Mouse (Mus musculus): ENCODE measurements around the gene Acp7. TPM values are rescaled to one million over a fixed set of nuclear protein-coding genes. Genes with fewer than 3 reads are reported as not detected.

Acp7 gene
- total RNA-seq, 2 experiments from 2014 or later, result not detected

DNA sequence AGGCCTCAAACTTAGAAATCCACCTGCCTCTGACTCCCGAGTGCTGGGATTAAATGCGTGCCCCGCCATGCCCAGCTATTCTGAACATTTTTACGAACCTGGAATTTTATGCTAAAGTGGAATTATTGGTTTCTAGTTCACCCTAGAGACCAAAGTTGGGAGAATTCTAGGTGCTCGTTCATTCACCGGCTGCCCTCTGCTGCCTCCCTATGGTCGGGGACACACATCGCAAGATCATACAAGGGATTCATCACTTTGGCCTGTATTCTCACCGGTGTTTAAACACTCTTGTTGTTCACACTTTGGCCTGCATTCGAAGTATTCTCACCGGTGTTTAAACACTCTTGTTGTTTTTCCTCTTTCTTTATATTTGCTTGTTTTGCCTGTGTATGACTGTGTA lies 30.1 kb downstream of the Acp7 start:
- peak; percentile 35 for DNase-seq

DNA sequence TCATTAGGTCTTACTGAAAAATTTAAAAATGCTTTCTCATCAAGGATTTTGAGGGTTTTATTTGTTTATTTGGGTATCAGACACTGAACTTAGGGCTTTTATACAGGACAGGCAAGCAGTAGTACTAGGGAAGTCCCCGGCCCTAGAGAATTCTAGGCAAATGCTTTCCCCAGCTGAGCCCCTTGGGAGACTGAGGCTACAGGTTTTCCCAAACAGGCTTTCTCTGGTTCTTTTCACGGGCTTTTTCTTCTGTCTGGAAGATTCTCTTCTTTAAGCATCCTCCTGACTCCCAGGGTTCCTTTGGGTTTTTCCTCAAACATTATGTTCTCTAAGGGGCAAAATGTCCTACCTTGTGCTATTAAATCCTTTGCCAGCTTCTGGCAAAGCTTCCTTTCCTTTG lies 32.2 kb downstream of the Acp7 start:
- no peak for DNase-seq

- peak; percentile 99 for DNase-seq
Measured at GRCm38 (mm10) chr7:28597642-28598446, 33.3 kb downstream of the Acp7 start, which contains the start of the genes Samd4b and Pak4. Gene Samd4b (minus strand): TSS chr7:28598144. Gene Pak4 (minus strand): TSS chr7:28598185.

DNA sequence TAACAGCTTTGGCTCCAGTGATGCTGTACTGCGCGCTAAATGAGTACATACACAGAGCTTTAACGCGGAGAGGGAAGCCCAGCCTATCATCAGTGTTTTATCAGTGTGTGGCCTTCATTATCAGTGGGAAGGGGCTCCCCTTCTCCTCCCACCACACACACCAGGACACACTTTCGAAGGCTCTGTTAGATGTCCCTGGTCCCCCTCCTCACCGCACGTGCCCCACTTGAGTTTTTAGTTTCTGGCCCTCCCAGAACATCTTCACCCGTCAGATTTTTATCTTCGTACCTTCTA lies 33.9 kb downstream of the Acp7 start:
- no peak for DNase-seq

DNA sequence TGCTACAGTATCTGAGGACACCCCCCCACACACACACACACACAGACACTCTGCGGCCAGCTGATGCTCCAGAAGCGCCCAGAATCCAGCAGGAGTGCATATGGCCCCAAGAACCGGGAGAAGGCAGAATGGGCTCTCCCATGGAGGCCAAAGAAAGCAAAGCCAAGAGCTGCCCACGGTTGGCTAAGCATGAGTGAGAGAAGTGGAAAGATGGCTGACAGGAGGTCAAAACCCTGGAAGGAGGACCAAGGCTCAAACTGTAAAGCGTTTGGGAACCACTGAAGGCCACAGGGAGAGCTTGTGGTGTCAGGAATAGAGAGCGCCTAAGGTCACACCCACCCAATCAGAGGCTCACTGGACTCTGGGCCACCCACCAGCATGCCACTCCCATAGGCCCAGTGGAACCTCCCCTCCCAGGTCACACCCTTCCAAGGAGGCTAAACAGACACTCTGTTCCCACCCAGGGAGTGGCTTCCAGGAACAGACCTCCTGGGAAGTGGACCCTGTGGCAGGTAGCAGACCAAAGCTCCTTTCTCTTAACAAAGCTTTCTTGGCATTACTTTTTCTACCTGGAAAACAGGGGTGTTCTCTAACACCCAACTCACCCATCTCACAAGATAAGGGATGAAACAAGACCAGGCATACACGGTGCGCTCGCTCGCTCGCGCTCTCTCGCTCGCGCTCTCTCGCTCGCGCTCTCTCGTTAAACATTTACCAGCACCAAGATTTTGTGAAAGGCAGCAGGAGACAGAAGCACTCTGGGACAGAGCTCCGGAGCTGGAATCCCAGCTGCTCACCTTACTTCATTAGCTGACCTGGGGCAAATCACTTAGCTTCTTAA lies 34.5 kb downstream of the Acp7 start:
- DNase-seq, result peak; percentile 28

- no peak for DNase-seq
Measured at GRCm38 (mm10) chr7:28595751-28596435, 35.2 kb downstream of the Acp7 start.

DNA sequence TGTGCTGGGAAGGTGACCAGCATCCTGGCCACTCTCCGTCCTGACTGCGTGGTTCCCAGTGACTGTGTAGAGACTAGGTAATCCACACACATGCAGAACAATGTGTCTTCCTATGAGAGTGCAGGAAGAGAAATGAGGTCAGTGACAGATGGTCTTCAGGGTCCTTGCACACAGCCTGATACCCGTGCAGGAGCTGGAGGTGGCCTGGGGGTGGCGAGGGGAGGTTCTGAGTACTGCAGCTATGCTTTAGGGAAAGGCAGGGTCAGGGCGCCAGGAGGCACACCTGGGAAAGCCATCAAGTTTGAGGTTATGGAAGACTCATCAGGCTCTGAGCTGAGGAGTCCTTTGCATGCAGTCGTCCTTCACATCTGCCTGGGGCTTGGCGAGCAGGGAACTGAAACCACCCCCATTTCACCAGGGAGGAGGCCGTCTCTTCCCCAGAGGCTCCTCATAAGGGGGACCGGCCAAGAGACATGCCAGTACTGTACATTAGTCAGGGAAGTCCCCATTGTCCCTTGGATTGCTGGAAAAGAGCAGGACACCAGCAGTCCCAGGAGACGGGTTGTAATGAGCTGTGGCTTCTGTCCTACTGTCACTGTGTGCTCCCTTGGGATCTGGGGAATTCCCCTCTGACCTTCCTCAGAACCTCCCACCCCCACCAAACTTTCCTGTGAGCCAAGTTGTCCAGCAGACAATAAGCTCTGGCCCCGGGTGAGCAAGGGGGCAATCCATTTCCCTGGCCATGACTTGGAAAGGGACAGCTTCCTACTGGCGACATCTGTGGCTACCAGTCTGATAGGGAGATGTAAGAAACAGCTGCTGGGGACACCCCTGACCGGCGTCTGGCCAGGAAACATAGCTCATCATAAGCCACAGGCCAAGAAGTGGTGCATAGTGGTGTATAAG lies 37.7 kb downstream of the Acp7 start:
- peak; percentile 64 for DNase-seq

DNA sequence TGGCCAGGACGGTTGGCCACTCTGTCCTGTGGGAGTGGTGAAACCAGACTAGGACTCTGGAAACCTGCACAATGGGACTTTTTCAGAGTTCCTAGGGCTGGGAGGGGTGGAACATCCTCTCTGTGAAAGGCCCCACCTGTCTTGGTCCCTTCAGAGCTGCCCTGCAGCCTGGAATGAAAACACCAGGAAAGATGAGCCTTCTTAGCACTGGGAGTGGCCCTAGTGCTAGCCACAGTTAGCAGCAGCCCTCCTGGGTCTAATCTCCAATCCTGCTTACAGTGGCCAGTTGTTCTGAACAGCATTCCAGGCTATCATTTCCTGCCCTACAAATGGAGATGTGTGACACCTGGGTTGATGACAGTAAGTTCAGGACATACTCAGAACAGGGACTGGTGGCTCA lies 39.3 kb downstream of the Acp7 start:
- no peak for DNase-seq

- peak; percentile 34 for DNase-seq
Measured at GRCm38 (mm10) chr7:28587644-28588043, 43.5 kb downstream of the Acp7 start.

GRCm38 (mm10) chr7:28586663-28587411 lies 44.3 kb downstream of the Acp7 start:
- DNase-seq, result no peak

DNA sequence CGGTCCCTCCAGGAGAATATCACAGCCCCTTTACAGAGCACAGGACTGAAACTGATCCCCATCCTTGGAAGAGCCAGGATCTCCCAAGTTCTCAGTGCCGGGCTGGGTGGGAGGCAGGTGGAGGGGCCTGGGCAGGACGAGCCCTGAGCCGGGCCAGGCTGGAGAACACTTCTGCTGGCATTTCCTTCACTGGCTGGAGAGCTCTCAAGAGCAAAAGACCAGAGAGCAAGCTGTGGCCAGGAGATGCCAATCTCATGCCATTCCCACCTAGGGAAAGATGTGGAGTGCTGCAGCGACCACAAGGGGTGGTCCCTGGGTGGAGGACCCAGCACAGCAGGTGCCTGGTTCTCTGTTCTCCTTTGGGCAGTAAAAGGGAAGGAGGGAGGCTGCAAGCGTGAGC lies 46.1 kb downstream of the Acp7 start:
- no peak for DNase-seq

GRCm38 (mm10) chr7:28584468-28584867 lies 46.7 kb downstream of the Acp7 start:
- DNase-seq, result no peak

GRCm38 (mm10) chr7:28583570-28584344 lies 47.4 kb downstream of the Acp7 start:
- no peak for DNase-seq

- DNase-seq, result no peak
Measured at GRCm38 (mm10) chr7:28582841-28583240, 48.3 kb downstream of the Acp7 start.

- DNase-seq, result no peak
Measured at GRCm38 (mm10) chr7:28581721-28582120, 49.4 kb downstream of the Acp7 start.

GRCm38 (mm10) chr7:28579826-28580225 lies 51.3 kb downstream of the Acp7 start:
- no peak for DNase-seq

- no peak for DNase-seq
Measured at GRCm38 (mm10) chr7:28578543-28579053, 52.5 kb downstream of the Acp7 start.

DNA sequence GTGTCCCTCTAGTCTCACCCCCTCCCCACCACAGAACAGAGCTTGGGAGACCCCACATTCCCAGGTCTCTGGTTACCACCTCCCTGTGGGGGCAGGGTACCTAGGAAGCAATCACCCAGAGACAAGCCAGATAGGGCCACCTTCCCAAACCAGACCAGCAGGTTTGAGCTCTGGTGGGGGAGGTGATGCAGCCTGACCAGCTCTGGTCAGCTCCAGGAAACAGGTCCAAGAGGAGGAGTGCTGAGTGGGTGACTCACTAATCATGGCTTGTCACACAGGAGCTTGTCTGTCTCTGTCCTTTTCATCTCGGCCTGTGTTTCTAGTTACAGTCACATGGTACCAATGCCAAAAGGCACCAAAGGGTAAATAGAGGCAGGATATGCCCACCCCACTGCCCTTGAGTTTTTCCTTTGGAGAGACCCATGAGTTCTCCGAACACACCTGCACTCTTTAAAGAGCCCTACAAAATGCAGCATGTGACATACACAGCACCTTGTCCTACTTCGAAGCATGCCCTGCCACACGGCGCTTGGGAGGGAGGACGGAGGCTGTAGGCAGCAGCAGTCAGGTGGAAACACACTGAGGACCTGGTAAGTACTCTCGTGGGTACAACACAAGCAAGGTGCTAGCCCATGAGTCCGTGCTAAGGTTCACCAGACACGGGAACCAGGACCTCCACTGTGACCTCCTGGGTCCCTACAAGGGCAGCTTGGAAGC lies 53.1 kb downstream of the Acp7 start:
- DNase-seq, result no peak

GRCm38 (mm10) chr7:28576271-28576914 lies 54.7 kb downstream of the Acp7 start:
- peak; percentile 81 for DNase-seq

All from gastrocnemius, postnatal 25 days (tissue).